Mouse (Mus musculus): ENCODE measurements around the gene Txndc2. TPM values are rescaled to one million over a fixed set of nuclear protein-coding genes. Genes with fewer than 3 reads are reported as not detected.

Txndc2 gene
- total RNA-seq (2021), result 10 to 100 TPM in 1 of 2 experiments, 1 to 10 TPM in 1; 2.7 to 26.0 TPM
- long read RNA-seq, experiment 1, result 0 reads
- long read RNA-seq, experiment 2, partial matches to known transcripts, result 0 of 3 reads
- long read RNA-seq, experiment 2, other reads (novel, unspliced or antisense), result 3 of 3 reads

GRCm38 (mm10) chr17:65641734-65642218, at the start of gene Txndc2:
Gene Txndc2 (minus strand): TSS chr17:65642168.
- no peak for DNase-seq (ENCODE audit: low spot score in 2 of 2)

GRCm38 (mm10) chr17:65683731-65684130, 41.8 kb upstream of the Txndc2 start:
- peak in 1 of 2 experiments; percentile 1 for DNase-seq (ENCODE audit: low spot score in 2 of 2)

GRCm38 (mm10) chr17:65683316-65683715, 41.3 kb upstream of the Txndc2 start:
- DNase-seq (ENCODE audit: low spot score in 2 of 2), result peak in 1 of 2 experiments; percentile 1

GRCm38 (mm10) chr17:65682071-65682680, 40.2 kb upstream of the Txndc2 start:
- no peak for DNase-seq (ENCODE audit: low spot score in 2 of 2)

- DNase-seq (ENCODE audit: low spot score in 2 of 2), result no peak
Measured at GRCm38 (mm10) chr17:65681516-65681915, 39.5 kb upstream of the Txndc2 start.

- no peak for DNase-seq (ENCODE audit: low spot score in 2 of 2)
Measured at GRCm38 (mm10) chr17:65680801-65681412, 38.9 kb upstream of the Txndc2 start.

GRCm38 (mm10) chr17:65679806-65680446, 38.0 kb upstream of the Txndc2 start:
- DNase-seq (ENCODE audit: low spot score in 2 of 2), result no peak

GRCm38 (mm10) chr17:65677742-65678141, 35.8 kb upstream of the Txndc2 start:
- DNase-seq (ENCODE audit: low spot score in 2 of 2), result no peak

- no peak for DNase-seq (ENCODE audit: low spot score in 2 of 2)
Measured at GRCm38 (mm10) chr17:65676536-65676935, 34.6 kb upstream of the Txndc2 start.

- no peak for DNase-seq (ENCODE audit: low spot score in 2 of 2)
Measured at GRCm38 (mm10) chr17:65675985-65676384, 34.0 kb upstream of the Txndc2 start.

GRCm38 (mm10) chr17:65674710-65675171, 32.8 kb upstream of the Txndc2 start:
- DNase-seq (ENCODE audit: low spot score in 2 of 2), result no peak

GRCm38 (mm10) chr17:65672926-65673325, 31.0 kb upstream of the Txndc2 start:
- no peak for DNase-seq (ENCODE audit: low spot score in 2 of 2)

GRCm38 (mm10) chr17:65669061-65669460, 27.1 kb upstream of the Txndc2 start:
- DNase-seq (ENCODE audit: low spot score in 2 of 2), result no peak

- DNase-seq (ENCODE audit: low spot score in 2 of 2), result no peak
Measured at GRCm38 (mm10) chr17:65667792-65668191, 25.8 kb upstream of the Txndc2 start.

- no peak for DNase-seq (ENCODE audit: low spot score in 2 of 2)
Measured at GRCm38 (mm10) chr17:65666388-65667161, 24.6 kb upstream of the Txndc2 start.

GRCm38 (mm10) chr17:65665786-65666387, 23.9 kb upstream of the Txndc2 start:
- DNase-seq (ENCODE audit: low spot score in 2 of 2), result no peak

- DNase-seq (ENCODE audit: low spot score in 2 of 2), result no peak
Measured at GRCm38 (mm10) chr17:65663329-65664078, 21.5 kb upstream of the Txndc2 start.

- no peak for DNase-seq (ENCODE audit: low spot score in 2 of 2)
Measured at GRCm38 (mm10) chr17:65662662-65663061, 20.7 kb upstream of the Txndc2 start.

- no peak for DNase-seq (ENCODE audit: low spot score in 2 of 2)
Measured at GRCm38 (mm10) chr17:65658416-65658815, 16.4 kb upstream of the Txndc2 start.

GRCm38 (mm10) chr17:65657958-65658357, 16.0 kb upstream of the Txndc2 start:
- DNase-seq (ENCODE audit: low spot score in 2 of 2), result no peak
